Mouse (Mus musculus): Measurements from ENCODE around the gene Noxred1. TPM values are rescaled to one million over a fixed set of nuclear protein-coding genes. Genes with fewer than 3 reads are reported as not detected.

Noxred1 gene
- total RNA-seq, 2 experiments from 2014 or later: 0.81 to 1.9 TPM

Other genes starting within 250 kb of the Noxred1 start
- not detected in 2 replicates for gene Zdhhc22, start 248.3 kb downstream of the Noxred1 start, total RNA-seq (2015)
- not detected in 2 replicates for gene Zdhhc22, start 248.3 kb downstream of the Noxred1 start, total RNA-seq (2017)
- gene Tmem63c, start 217.4 kb downstream of the Noxred1 start, total RNA-seq (2015): not detected in 2 replicates
- gene Tmem63c, start 217.4 kb downstream of the Noxred1 start, total RNA-seq (2017): not detected in 2 replicates
- gene Ngb, start 136.2 kb downstream of the Noxred1 start, total RNA-seq (2015): not detected in 2 replicates
- not detected in 2 replicates for gene Ngb, start 136.2 kb downstream of the Noxred1 start, total RNA-seq (2017)
- 9.7 and 10.6 TPM in 2 replicates for gene Gstz1, start 91.6 kb downstream of the Noxred1 start, total RNA-seq (2015)
- gene Gstz1, start 91.6 kb downstream of the Noxred1 start, total RNA-seq (2017): 8.5 and 11.6 TPM in 2 replicates
- 3.6 and 3.9 TPM in 2 replicates for gene Pomt2, start 90.8 kb downstream of the Noxred1 start, total RNA-seq (2015)
- 3.1 and 3.3 TPM in 2 replicates for gene Pomt2, start 90.8 kb downstream of the Noxred1 start, total RNA-seq (2017)
- gene Samd15, start 39.0 kb downstream of the Noxred1 start, total RNA-seq (2015): 0.18 and 0.22 TPM in 2 replicates
- gene Samd15, start 39.0 kb downstream of the Noxred1 start, total RNA-seq (2017): 0.11 and 1.2 TPM in 2 replicates
- gene Tmed8, start 38.3 kb downstream of the Noxred1 start, total RNA-seq (2015): 7.1 and 7.9 TPM in 2 replicates
- 8.7 and 10.8 TPM in 2 replicates for gene Tmed8, start 38.3 kb downstream of the Noxred1 start, total RNA-seq (2017)
- gene Vipas39, start 27.5 kb upstream of the Noxred1 start, total RNA-seq (2015): 29.3 and 38.2 TPM in 2 replicates
- gene Vipas39, start 27.5 kb upstream of the Noxred1 start, total RNA-seq (2017): 26.4 and 30.9 TPM in 2 replicates
- 45.5 and 61.6 TPM in 2 replicates for gene Ahsa1, start 27.7 kb upstream of the Noxred1 start, total RNA-seq (2015)
- 166 and 169 TPM in 2 replicates for gene Ahsa1, start 27.7 kb upstream of the Noxred1 start, total RNA-seq (2017)
- gene Ism2, start 61.0 kb upstream of the Noxred1 start, total RNA-seq (2015): not detected in 2 replicates
- not detected in 2 replicates for gene Ism2, start 61.0 kb upstream of the Noxred1 start, total RNA-seq (2017)
- gene Sptlc2, start 149.6 kb upstream of the Noxred1 start, total RNA-seq (2015): 210 and 245 TPM in 2 replicates
- 168 and 181 TPM in 2 replicates for gene Sptlc2, start 149.6 kb upstream of the Noxred1 start, total RNA-seq (2017)
- gene Slirp, start 205.2 kb upstream of the Noxred1 start, total RNA-seq (2015): 74.3 and 85.7 TPM in 2 replicates
- gene Slirp, start 205.2 kb upstream of the Noxred1 start, total RNA-seq (2017): 34.3 and 64.3 TPM in 2 replicates
- gene Alkbh1, start 205.3 kb upstream of the Noxred1 start, total RNA-seq (2015): 17.7 and 19.5 TPM in 2 replicates
- 25.6 and 32.2 TPM in 2 replicates for gene Alkbh1, start 205.3 kb upstream of the Noxred1 start, total RNA-seq (2017)
- gene Snw1, start 233.5 kb upstream of the Noxred1 start, total RNA-seq (2015): 38.4 and 38.9 TPM in 2 replicates
- 124 and 141 TPM in 2 replicates for gene Snw1, start 233.5 kb upstream of the Noxred1 start, total RNA-seq (2017)